Mouse (Mus musculus): Measurements from ENCODE around the gene Gfod1.

Gene Gfod1

DNA sequence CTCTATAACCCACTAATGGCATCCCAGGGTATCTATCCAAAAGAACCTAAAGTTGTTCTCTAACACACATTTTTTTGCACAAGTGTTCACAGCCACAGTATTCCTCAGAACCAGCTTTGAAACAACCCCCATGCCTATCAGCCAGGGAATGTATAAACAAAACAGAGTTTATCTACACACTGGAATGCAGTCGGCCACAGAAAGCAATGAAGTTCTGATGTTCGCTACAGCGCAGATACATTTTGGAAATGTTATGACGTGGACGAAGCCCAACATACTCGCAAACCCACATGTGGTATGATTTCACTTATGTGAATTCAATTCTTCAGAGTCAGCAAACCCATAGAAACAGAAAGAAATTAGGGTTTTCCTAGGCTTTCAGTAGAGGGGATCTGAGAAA lies 75.8 kb downstream of the Gfod1 start:
- DNase-seq = no peak

DNA sequence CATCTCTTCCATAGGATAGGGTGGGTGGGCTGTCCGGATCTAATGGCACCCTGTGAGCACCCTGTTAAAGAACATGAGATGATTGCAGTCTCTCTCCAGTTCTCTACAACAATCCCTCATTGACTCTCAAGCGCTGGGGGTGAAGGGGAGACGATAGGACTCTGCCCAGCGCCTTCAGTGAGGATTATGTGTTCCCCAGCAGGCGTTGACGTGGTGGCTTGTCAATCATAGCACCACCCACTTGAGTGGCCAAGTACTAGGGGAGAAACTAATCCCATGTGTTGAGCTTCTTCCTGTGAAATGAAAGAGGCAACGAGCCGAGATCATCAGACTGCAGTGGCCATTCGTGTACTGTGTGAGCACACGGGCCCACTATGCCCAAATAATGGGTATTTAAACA lies 77.9 kb downstream of the Gfod1 start:
- DNase-seq = no peak

DNA sequence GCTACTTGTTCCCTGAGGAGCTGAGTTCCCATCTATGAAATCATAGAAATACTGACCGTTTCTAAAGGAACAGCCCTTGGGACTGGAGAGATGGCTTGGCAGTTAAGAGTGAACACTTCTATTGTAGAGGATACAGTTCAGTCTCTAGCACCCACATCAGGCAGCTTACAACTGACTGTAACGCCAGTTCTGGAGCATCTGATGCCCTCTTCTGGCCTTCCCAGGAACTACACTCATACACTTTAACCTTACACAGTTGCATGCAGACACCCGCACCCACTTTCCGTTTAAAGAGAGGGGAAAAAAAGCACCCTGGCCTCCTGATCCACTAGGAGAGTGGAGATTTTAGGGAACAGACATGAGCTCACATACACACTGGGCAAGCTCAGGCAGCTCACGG lies 78.8 kb downstream of the Gfod1 start:
- no peak for DNase-seq

DNA sequence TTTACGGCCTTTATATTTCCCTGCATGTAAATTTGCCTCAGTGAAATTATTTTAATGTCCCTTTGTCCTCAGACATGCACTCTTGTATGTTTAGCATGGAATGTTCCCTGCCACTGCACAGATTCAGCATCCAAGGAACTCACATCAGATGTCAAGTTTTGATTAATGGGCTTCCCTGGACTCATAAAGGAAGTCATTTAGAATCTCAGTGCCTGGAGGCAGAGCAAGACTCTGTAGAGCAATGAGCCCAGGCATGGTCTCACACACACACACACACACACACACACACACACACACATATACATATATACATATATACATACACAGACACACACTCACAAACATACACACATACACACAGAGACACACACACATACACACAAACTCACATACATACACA lies 81.9 kb downstream of the Gfod1 start:
- no peak for DNase-seq

DNA sequence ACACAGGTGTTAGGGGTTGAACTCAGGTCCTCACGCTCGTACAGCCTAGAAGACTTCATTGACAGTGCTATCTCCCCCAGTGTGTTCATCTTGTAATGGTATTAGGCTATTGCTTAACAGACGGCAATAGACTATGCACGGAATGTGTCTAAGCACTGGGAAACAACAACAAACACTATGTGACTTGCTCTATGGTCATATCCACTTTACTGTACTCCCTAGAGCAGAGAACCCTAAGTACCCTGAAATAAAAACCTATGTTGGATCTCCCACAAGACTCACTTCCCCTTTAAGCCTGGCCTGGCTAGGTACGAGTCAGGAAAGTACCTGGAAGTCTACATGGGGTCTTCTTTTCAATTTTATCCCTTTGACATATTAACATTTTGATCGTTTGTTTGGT lies 82.7 kb downstream of the Gfod1 start:
- no peak for DNase-seq

DNA sequence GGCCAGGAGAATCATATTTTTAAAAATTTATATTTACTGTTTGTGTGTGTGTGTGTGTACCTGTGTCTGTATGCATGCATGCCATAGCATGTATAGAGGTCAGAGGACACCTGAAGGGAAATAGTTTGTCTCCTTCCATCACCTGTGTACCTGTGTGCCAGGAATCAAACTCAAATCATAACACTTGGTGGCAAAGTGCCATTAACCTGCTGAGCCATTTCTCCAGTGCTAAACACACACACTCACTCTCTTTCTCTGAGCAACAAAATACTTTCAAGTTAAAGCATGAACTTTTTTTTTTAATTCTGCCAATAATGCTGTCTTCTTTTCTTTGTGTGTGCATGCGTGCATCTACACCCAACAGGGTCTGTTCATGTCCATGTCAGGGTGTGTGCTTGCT lies 83.3 kb downstream of the Gfod1 start:
- DNase-seq = no peak

DNA sequence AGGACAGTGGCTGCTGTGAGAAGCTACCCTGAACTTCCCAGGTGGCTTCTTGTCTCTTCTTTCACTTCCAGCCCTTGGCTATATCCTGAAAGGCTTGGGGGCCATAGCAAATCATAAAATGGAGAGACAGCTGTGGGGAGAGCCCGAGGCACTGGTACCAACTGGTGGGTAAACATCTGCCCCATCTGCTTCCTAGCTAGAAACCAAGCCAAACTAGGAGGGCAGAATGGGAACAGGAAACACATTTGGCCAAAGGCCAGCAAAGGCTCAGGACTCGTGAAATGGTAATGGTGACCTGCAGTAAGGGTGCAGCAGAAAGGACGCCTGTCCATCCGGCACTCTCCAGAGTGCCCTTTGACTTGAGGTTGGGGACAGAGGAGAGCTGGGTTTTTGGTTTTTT lies 85.2 kb downstream of the Gfod1 start:
- DNase-seq = no peak

DNA sequence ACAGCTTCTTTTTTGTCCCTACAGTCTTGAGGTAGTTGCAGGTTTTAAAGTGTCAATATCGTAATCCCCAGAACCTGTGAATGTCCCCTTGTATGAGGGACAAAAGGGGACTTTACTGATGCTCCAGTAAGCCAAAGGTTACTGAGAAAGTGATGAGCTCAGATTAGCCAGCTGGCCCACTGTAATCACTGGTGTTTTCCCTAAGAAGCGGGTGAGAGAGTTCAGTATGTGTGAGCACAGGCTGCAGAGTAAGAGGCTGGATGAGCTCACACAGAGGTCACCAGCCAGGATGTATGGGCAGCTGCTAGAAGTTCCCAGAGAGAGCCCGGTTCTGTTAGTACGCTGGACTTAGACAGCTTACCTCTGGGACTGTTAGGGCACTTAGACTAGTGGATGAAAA lies 85.7 kb downstream of the Gfod1 start:
- DNase-seq = no peak

DNA sequence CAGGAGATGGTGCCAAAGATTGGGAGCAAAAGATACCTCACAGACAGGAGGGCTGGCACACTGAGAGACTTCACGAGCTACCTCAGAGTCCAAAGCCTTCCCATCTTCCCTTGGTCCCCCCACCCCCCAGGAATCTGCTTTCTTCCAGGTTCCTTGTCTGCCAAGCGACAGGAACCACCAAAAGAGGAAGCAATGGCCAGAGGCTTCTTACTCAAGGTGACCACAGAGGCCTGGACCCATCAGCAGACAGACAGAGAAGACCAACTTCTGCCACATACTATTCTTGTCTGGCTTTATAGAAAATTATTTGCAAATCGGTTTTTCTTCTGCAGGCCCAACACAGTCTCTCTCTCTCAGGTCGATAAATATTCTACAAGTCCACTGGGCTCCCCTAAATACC lies 86.3 kb downstream of the Gfod1 start:
- DNase-seq = no peak

DNA sequence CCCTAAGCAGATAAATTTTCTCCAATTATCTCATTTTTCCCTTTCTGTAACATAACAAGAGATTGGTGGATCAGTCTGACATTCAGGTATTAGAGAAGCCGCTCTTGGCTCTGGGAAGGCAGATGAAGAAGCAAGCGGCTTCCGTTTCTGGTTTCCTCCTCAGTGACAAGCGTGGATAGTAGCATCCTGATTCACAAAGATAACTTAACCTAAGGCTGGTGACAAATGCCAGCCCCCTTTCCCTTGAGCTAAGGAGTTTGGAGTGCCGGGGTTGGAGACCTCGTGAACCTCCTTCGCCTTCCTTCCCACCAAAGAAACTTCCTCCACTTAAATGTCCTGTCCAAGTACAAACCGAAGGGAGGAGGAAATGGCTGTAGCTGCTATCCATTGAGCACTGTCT lies 86.9 kb downstream of the Gfod1 start:
- no peak for DNase-seq

DNA sequence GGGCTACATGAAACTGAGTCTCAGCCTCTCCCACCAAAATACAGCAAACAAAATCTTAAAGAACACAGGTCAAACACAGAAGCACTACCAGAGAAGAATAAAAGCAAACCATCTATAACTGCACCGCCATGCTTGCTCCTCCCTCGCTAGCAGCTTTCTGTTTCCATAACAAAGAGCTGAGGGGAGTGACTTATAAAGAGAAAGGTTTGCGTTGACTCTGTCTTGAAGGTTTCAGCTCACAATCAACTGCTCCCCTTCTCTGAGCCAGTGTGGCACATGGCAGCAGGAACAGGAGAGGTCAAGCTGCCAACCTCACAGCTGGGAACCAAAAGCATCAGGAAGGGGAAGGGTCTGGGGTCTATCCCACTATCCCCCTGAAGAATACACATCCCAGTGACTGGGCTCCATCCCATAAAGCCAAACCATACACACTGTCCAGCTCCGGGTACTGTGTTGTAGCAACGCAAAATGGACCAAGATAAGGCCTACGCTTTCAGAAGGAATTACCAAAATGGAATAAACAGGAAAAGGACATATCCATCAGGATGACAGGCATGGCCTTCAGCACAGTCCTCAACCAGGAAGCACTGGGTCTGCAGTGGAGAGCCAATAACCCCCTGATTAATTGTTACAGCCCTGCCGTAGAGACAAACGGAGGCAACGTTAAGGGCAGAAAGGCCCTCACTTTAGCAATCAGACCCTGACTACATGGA lies 87.8 kb downstream of the Gfod1 start:
- no peak for DNase-seq

DNA sequence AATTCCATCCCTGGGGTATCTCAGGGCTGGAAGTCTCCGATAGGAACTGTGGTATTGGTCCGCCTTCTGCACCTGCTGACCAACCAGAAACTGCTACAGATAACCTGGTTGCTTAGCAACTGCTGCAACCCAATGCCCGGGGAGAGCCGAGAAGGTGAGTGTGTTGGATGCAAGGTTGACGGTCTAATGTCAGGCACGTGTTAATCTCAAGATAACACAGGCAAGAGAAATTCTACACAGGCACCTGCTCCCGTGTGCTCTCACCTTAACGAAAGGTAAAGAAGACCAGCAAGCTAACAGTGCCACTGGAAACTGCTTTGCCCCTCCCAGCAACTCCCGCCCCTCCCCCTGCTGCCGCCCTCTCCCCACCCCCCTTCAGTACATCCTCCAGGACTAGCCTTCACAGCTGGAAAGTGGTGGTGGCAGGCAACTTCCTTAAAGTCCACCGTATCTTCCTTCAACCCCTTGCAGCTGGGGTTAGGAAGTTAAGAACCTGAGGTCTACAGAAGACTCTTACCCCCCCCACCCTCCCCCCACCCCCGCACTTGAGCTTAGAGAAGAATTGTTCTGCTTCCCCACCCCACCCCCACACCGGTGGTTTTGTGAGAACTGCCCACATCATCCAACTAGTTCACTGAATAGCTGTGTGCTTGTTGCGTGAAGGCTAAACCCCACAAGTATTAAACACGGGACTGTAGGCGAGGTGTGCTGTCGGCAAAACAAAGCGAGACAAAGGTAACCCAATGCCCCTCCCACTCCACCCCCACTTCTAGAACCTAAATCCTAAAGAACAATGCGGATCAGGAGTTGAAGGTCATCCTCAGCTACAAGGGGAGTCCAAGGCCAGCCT lies 88.6 kb downstream of the Gfod1 start:
- DNase-seq = peak; percentile 78

DNA sequence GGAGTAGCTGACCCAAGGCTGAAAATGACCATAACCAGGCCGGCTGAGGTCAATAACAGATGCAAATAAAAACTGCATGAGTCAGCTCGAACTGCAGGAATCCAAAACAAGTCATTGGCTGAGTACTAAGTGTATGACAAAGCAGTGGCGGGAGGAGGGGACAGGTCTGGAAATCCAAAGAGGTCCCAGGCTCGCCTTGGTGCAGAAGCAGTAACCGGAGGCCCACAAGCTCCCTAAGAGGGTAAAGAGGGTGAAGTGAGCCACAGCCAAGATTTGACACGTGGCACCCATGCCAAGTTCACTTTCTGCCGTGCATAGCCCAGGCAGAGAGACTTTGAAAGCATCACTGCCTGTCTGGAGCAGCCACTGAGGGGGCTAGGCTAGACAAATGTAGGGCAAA lies 91.6 kb downstream of the Gfod1 start:
- no peak for DNase-seq

DNA sequence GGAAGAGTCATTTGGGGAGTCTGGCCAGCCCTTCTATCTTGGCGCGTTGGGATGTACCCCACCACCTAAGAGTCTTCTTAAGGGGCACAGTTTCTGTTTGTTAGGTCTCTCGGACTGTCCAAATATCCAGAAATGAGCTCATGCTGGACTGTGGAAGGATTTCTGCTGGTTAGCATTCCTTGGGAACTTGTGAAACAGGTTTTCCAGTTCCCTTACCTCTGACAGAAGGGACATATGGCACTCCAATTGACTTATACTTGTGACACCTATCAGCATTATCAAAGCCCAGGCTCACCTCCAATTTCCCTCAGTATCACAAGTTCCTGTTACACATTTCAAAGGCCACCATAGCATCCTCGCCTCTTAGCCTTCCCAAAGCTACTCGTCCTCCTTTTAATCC lies 93.0 kb downstream of the Gfod1 start:
- DNase-seq = no peak

DNA sequence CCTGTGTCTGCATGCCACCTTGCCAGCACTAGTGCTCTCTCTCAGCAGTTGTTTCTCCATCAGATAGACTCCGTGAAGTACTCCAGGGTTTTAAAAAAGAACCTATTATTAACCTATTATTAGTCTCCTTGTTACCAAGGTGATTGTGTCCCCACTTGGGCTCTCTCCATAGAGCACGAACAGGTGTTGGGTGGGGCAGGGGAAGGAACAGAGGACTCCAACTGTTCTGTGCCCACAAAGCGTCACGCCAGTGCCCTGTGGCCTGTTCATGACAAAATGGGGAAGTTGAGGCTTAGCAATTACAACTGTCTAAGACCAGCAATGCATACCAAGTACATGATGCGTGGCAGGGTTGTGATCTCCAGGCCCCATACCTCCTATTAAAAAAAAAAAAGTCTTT lies 94.4 kb downstream of the Gfod1 start:
- DNase-seq = no peak

DNA sequence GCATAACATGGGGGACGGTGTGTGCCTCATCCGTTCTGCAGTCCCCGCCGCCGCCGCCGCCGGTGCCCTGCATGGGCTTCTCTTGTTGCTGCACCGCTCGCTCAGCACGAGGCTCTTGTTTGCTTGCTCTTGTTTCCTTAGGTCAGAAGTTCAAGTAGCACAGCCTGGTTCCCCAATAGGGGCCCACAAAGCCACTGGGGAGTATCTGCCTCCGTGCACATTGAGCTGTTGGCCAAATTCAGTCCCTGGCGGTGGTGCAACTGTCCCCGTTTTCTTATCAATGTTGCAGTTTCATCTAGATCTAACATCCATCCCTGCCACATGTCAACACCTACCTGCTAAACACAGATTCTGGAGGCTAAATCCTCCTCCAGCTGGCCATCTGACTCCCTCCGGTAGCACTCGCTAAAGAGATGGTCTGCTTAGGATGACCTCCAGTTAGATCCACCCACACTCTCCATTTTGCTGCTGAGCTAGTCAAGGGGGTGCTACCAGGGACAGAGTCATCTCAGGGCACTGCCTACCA lies 95.0 kb downstream of the Gfod1 start:
- peak; percentile 69 for DNase-seq

DNA sequence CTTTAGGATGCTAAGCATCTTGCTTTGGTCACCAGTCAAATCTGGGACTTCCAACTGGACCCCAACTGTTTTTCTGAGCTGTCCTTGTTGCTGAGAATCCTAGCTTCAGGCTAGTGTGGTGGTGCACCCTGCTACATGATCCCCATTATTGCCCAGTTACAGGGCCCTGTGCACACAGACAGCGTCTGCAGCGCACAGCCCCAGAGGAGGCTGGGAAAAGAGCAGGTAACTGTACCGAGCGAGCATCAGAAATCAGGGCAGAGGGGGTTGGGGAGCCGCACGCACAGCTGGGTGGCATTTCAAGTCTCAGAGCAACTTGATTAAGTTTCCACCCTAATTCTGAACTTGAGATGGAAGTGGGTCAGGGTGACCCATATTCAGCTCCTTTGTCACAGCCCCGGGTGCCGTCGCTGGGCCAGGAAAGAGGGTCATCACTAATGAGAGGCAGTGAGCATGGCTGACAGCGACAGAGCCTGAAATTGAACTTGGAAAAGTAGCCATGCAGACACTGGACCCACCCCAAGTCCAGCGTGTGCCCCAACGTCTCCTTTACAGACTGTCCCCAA lies 97.8 kb downstream of the Gfod1 start:
- DNase-seq = no peak

DNA sequence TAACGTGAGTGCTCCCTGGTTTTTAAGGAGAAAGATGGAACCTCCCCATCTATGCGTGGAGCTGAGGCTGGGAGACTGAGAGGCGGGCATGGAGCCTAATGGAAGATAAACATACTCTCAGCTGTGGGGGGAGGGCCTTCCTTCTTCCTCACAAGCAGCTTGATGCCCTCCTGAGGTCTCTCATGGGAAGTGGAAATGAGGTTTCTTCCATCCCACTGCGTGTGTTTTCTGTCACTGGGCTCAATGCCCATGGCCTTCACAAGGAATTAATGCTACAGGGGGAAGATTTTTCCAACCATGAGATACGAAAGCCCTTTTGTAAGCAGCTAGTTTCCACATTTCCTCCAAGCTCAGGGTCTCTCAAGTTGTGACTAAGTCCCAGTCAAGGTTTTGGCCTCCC lies 100.3 kb downstream of the Gfod1 start:
- no peak for DNase-seq

DNA sequence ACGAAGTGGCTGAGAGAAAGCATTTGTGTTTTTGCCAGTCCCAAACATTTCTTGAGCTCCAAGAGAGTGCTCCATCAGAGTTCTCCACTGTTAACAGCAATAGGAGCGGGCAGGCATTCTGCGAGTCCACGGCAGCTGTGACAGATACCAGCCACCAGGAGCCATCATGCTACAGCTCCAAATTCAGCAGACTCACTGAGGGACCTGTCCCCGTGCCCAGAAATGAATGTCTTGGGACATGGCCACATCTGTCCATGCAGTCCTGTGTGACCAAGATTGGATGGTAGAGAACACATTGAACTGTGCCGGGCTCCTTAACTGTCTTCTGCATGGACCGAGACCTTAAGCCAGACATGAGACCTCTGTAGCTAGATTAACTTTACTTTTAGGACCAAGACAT lies 100.7 kb downstream of the Gfod1 start:
- DNase-seq = no peak

DNA sequence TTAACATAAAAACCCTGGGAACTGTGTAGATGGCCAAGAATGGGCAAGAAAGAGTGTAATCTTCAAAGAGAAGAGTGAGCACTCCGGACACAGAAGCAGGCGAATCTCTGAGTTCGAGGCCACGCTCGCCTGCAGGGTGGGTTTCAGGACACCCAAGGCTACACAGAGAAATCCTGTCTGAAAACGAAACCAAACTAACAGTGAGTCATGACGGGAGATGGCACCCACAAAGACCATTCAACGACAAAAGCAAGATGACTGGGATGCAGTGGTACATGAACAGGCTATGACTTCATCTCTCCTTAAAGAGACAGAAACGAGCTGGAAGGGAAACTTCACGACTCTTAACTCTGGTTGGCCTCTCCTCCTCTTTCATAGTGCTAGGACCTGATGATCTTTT lies 101.6 kb downstream of the Gfod1 start:
- DNase-seq = no peak

DNA sequence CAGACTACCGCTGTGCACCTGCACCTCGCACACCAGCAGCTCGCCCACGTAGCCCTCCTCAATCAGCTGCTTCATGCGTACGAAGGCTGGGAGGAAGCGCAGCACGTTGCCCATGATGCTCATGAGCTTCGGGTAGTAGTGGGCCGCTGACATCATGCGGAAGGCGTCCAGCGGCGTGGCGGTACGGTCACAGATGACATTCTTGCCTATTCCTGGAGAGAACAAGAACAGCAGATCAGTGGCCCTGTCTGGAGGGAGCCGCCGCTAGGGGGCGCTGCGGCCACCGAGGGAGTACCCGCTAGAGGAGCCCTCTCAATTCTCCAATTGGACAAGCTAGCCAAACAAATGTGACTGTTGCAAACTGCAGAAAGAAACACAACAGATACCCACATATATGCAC lies 102.9 kb downstream of the Gfod1 start:
- peak; percentile 71 for DNase-seq

DNA sequence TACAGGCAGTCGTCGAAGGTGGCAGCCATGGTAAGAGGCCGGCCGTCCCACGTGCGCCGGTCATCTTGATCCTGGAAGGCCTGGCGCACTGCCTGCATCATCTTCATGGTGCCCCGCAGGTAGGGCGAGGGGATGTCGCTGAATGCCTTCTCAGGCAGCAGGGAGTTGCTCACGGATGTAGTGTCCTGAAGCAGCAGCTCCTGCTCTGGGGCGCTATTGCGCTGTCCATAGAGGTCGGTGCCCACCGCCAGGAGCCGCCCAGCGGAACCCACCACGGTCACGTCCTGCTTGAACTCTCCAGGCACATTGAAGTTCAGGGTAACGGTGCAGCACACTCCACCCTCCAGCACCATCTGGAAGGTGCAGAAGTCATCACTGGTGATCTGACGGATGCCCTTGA lies 103.5 kb downstream of the Gfod1 start:
- DNase-seq = no peak

DNA sequence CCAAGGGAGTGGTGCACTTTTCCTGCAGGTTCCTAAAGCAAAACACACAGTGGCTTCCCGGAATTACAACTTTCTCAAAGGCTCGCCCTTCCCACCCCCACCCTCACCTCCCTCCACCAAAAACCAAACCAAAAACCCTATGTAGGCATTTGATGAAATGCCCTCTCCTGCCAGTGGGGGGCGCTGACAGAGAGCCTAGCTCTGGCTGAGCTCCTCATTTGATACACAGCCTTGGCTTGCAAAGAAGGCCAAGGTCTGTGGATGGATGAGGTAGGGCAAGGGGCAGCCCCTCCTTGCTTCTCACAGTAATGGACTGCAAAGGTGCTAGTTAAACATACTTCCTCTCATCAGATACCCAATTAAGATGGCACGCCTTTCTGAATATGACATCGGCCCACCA lies 104.2 kb downstream of the Gfod1 start:
- peak; percentile 79 for DNase-seq

DNA sequence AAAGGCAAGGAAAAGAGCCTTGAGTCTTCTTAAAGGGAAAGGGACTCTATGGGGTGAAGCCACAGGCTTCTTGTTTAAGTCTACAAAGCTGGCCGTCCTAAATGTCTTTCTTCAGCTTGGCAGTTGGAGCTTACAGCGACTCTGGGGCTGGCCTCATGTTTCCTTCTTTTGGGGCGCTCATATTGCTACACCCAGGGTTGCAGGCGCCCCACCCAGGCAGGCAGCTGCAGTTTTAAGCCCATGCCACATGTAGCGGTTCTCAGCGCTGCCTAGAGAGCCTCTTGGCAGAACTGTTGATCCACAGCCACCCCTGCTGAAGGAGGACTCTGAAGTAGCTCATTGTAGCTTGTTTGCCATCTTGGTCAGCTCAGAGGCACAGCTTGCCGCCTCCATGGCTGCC lies 104.7 kb downstream of the Gfod1 start:
- DNase-seq = no peak
